Mouse (Mus musculus) activated CD4-positive, CD25-positive, alpha-beta regulatory T cell, adult 4 months (primary cell): Measurements from ENCODE around the gene Mpv17. TPM values are rescaled to one million over a fixed set of nuclear protein-coding genes. Genes with fewer than 3 reads are reported as not detected.

ENCODE experiments used
- ATAC-seq: one replicate; pipeline ENCODE4 v1.8.0; 2017
- polyA plus RNA-seq, 2 experiments: library from polyadenylated mRNA; unstranded; fragments of 100-300 nt; shearing (Covaris generic); gene quantifications; one replicate each; pipeline ENCODE4 v1.2.1; 2017

The Mpv17 gene
- 10 to 100 TPM; 44.0 to 44.5 TPM for polyA plus RNA-seq

DNA sequence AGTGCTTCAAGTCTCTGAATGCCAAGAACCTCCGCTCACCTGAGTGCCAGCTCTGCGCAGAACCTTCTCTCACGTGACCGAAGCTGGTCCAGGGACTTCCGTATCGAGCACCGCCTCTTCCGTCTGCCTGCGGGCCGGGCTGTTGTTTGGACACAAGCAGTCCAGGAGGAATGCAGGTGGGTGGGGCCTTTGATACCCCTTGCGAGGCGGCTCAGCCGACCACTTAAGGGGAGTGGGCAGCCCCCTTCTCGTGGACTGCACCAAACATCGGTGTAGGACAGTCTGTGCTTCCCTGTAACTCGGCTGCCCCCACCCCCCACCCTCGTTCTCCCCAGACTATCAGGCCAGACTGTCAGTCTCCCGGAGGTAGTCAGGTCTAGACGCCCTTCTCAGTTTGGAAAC lies at the start of gene Mpv17:
TSS of gene Mpv17 (minus strand) at position 100 of the 402 bp plus-strand sequence.
- peak; percentile 96 for ATAC-seq

DNA sequence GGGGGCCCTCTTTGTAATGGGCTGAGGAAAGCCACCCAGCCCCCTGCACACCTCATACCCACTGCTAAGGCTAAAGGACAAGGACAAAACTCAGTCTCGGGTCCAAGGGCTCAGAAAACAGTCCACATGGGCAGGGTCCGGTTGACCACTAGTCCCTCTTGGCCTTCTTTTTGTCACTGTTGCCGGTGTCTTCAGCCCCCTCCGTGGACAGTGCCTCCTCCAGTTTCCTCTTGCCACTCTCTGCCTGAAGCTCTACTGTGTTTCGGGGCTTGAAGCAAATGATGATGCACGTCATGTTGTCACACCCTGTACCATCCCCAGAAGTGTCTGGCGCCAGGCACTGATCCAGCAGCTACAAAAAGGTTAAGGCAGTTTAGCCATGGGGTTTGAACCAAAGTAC lies 48.9 kb upstream of the Mpv17 start:
- ATAC-seq: no peak

DNA sequence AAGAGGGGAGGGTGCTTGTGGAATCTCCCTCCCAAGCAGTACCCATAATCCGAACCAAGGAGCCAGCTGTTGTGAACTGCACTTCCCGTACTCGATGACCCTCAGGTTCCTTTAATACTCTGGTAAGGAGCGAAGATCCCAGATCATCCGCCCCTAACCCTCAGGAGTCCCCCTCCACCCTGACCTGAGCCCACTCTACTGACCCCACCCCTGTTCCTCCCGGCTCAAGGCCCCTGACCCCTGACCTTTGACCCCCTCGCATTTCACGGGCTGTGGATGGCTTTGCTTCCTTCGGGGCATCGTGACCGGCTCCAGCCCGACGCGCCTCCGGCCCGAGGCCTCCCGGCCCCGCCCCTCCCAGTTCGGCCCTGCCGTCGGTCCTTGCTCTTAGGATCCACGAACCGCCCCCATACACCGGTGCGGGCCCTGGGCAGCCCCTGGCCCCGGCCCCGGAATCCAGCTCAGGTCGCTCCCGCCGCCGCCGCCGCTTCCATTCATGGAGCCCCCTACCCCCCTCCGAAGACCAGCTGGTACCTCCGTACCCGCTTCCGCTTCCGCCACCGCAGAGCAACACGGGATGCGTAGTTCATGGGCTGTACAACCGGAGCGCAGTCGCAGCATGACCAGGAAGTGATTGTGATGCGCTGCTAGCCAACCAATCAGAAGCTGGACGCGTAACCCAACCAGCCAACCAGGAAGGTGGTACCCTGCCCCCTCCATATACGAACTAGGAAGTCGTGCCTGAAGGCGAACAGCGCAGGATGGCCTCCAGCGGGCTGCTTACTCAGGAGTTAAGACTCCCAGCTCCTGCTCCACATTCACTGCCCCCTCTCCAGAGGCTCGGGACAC lies 47.9 kb upstream of the Mpv17 start, which contains the start of gene Zfp513:
TSS of gene Zfp513 (minus strand) at position 562 of the 849 bp plus-strand sequence.
- ATAC-seq: peak; percentile 99

GRCm38 (mm10) chr5:31201042-31201741 lies 47.1 kb upstream of the Mpv17 start:
- no peak for ATAC-seq

DNA sequence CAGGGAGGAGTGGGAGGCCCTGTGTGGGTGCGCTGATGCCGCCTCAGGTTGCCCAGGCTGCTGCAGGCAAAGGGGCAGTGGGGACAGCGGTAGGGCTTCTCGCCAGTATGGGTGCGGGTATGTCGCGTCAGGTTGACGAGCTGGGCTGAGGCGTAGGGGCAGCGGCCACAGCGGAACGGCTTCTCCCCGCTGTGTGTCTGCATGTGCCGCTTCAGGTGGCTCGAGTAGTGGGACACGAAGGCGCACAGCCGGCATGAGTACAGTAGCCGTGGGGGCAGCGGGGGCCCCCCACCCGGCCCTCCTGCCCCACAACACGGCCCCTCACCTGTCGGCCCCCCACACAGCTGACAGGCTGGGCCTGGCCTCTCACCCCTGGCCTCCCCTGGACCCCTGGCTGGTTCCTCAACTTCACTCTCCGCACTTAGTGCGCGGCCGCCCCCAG lies 46.3 kb upstream of the Mpv17 start:
- ATAC-seq: no peak

GRCm38 (mm10) chr5:31199893-31200292 lies 45.8 kb upstream of the Mpv17 start:
- no peak for ATAC-seq

- ATAC-seq: no peak
Observed at GRCm38 (mm10) chr5:31199321-31199892, 45.4 kb upstream of the Mpv17 start.

DNA sequence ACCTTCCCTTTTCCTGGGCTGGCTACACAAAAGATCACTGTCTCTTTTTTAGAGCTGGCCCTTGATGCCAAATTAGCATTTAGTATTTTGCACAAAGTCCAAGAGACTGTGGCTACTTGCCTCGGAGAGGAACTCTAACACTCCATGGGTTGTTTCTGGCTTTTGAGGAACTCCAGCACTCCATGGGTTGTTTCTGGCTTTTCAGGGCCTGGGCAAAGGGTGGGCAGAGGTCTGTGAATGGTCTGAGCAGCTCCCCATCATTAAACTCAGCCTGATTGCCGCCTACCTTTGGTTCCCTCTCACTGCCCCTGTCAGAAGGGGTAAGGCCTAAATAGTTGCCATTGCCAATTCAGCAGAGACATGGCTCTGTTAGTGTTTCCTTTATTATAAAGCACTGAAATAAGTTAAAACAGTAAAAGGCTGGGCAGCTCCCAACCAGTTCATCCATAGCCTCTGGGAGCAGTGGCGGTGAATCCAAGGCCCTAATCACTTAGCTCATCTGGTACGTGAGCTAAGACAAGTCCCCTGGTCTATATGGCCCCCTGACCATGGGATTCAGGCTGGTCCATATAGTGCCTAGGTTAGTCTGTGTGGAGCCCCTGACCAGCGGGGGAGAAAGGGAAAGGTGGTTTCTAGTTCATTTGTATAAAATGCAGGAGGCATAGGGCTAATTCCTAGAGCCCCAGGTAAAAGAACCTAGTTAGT lies 44.7 kb upstream of the Mpv17 start:
- no peak for ATAC-seq

DNA sequence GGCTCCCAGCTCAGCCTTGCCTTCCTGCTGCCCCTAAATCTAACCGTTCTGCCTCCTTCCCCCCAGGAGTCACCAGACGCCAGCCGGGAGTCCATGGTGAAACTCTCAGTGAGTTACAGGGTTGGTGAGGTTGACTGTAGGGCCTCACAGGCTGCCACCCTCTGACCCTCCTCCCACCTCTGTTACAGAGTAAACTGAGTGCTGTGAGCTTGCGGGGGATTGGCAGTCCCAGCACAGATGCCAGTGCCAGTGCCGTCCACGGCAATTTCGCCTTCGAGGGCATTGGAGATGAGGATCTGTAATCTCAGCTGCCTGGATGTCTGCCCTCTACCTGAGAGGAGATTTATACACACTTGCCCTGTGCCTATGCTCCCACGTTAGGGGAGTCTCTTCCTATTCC lies 44.1 kb upstream of the Mpv17 start:
- ATAC-seq: no peak

- ATAC-seq: no peak
Observed at GRCm38 (mm10) chr5:31197072-31197471, 43.0 kb upstream of the Mpv17 start.

- ATAC-seq: no peak
Observed at GRCm38 (mm10) chr5:31196207-31196606, 42.2 kb upstream of the Mpv17 start.

DNA sequence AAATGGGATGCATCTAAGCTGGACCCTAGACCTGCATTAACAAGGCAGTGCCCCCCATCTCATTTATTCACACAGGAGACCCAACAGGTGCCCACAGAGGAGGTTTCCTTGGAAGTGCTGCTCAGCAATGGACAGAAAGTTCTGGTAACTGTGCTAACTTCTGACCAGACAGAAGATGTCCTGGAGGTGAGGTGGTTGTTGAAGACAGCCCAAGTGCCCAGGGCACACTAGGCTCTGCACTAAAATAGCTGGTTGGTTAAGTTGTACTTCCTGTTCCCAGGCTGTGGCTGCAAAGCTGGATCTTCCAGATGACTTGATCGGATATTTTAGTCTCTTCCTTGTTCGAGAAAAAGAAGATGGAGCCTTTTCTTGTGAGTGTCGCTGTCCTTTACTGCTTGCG lies 41.6 kb upstream of the Mpv17 start:
- ATAC-seq: no peak

DNA sequence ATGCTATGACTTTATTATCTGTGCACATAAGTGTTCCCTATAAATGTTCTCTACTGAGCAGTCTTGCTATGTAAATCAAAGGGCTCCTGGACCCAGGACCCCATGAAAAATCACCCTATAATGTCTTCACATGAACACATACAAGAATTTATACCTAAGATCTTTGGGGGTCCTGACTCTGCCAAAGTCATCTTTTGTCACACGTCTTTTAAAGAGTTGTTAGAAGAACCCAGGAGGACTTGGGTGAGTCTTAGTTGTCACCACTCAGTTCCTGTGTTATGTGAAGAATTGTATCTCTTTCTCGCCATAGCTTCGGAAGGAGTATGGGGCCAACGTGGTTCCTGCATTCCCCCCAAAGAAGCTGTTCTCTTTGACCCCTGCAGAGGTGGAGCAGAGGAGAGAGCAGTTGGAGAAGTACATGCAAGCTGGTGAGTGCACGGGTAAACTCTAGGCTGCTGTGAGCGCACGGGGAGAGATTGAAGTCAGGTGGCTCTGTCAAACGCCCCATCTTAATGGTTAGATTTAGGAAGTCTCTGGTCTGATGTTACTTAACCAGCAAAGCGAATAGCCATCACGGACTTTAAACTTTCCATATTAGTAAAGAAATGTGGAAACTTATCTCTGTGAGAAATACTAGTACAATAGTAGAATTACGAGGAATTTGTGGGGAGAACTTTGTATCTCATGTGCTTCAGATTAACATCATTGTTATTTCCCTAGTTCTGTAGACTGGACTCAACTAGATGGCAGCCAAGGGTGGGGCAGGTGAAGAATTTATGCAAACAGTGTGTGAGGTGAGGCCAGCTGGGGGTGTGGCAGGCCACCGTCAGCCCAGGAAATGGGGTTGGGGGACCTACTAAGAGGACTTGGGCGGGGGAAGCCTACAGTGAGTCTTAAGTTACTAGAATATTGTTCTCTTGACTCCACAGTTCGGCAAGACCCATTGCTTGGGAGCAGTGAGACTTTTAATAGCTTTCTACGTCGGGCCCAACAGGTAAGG lies 40.7 kb upstream of the Mpv17 start:
- no peak for ATAC-seq

GRCm38 (mm10) chr5:31193631-31194281 lies 39.7 kb upstream of the Mpv17 start:
- no peak for ATAC-seq

GRCm38 (mm10) chr5:31192939-31193630 lies 39.0 kb upstream of the Mpv17 start, which contains the start of the genes Snx17 and Eif2b4:
Gene Snx17 (plus strand): TSS chr5:31193227.
Gene Eif2b4 (minus strand): TSS chr5:31193430.
- ATAC-seq: peak; percentile 89

DNA sequence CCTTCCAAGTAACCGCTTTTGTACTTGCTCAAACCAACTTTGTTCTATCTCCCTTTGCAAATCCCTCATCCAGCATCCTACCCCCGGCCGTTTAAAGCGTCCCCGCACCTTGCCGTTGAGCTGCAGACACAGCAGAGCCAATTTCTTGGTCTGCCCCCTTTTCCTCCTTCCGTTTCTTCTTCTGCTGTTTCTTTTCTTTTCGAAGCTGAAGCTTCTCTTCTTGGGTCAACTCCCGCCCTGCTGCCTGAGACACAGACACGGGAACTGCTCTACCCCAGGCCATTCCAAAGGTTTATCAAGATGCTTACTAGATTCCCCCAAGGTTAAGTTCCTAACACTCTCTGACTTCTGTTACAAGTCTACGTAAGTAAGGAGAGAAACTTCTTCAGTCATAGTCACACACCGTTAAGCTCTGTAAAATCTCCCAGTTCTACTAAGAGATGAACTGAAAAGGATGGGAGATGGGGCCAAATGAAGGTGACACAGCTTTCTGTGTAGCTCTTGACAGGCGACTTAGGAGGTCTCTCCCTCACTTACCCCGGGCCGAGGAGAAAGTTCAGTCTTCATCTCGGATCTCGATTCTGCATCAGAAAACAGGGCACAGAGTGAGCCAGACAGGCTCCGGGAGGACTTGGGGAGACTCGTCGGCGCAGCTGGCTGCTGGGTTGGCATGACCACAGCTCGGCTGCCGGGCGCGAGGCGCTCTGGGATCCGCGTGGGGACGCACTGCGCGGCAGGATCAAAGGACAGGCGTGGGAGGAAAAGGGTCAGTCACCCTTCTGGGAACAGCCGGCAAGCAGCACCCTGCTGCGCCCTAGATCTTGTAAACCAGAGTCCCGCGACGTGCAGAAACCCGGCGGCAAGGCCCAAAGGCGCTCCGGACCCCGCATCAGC lies 38.2 kb upstream of the Mpv17 start:
- no peak for ATAC-seq

DNA sequence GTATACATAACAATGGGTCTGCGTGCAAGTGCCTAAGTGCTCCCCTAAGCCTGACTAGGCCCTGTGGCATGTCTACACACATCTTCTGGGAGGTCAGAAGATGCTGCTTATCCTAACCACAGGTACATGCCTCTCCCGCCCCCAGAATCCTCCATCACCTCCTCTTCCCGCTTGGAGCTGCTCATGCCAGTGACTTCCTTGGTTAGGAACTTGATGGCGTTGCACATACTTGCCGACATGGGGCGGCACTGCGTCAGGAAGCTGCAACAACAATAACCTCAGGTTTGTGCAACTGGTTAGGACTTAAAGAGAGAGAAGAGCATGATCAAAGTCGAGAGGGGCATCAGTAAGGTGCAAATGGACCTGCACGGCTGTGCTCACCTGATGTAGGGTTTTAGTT lies 36.1 kb upstream of the Mpv17 start:
- ATAC-seq: no peak

DNA sequence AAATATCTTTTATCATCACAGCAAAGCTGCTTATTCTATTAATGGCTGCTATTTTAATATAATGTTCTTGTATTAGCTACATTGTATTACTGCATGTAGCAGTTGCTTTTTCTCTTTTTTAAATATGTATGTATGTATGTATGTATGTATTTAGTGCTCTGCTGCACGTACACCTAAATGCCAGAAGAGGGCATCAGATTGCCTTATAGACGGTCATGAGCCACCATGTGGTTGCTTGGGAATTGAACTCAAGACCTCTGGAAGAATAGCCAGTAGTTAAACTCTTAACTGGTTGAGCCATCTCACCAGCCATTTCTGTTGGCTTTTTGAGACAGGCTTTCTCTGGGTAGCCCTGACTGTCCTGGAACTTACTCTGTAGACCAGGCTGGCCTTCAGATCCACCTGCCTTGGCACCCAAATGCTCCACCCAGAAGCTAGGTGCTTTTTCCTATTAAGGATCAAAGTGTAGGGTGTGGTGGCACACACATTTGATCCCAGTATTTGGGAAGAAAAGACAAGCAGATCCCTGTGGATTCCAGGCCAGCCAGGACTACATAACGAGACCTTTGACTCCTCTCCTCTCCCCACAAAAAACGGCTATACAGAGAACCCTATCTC lies 34.3 kb upstream of the Mpv17 start:
- no peak for ATAC-seq

DNA sequence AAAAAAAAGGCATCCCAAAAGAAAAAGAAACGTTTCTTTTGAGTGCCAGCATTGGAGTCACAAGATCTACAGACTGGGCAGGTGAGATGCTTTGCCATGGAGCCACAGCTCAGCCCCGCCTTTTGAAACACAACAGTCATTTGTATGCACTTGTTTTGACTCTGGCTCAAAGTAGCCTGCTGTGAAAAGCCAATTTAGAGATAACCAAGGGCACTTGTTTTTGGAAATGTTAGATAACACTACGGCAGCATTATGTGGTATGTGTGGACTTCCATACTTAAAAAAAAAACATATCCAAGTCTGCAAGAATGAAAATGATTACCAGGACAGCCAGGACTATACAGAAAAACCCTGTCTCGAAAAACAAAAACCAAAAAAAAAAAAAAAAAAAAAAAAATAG lies 29.6 kb upstream of the Mpv17 start:
- no peak for ATAC-seq
